Mouse (Mus musculus) forebrain, embryonic 11.5 days (tissue): ENCODE data around the gene Tgtp1. TPM values are rescaled to one million over a fixed set of nuclear protein-coding genes. Genes with fewer than 3 reads are reported as not detected.
"Not testable (repeated sequence)": the region's sequence is repeated elsewhere in the genome, so short reads cannot be mapped to it uniquely, and the experiment has no call there.

Experiments used
- ATAC-seq: fragments of 200-750 bp; cut with Nextera tagmentation; replicated peaks from 2 replicates; pipeline ENCODE4 v1.8.0; 2017; ENCODE audit warnings: moderate TSS enrichment; ENCODE audit not compliant: low FRiP score
- DNase-seq: peaks from one replicate; pipeline ENCODE4 v3.0.0-alpha.2; 2017; ENCODE audit warnings: low spot score
- H3K27ac ChIP-seq: fragments of 300-500 bp; sonication (generic); 2 replicates; pipeline ENCODE4 v1.5.1; 2014; ENCODE audit warnings: low read depth, low read length
- H3K27me3 ChIP-seq: fragments of 300-500 bp; sonication (generic); 2 replicates; pipeline ENCODE4 v1.6.1; 2014; ENCODE audit warnings: mild to moderate bottlenecking, low read length, mixed read lengths; ENCODE audit not compliant: control insufficient read depth, insufficient read depth
- H3K36me3 ChIP-seq: fragments of 300-500 bp; sonication (generic); 2 replicates; pipeline ENCODE4 v1.6.1; 2014; ENCODE audit warnings: mild to moderate bottlenecking, low read length, moderate library complexity, mixed read lengths; ENCODE audit not compliant: control insufficient read depth, insufficient read depth
- H3K4me1 ChIP-seq: fragments of 300-500 bp; sonication (generic); replicated peaks from 2 replicates; pipeline ENCODE4 v1.6.1; 2014; ENCODE audit warnings: low read length, mixed read lengths; ENCODE audit not compliant: control insufficient read depth, insufficient read depth
- H3K4me2 ChIP-seq: fragments of 300-500 bp; sonication (generic); 2 replicates; pipeline ENCODE4 v1.6.1; 2014; ENCODE audit warnings: low read depth, mild to moderate bottlenecking, low read length, moderate library complexity, mixed read lengths; ENCODE audit not compliant: severe bottlenecking
- H3K4me3 ChIP-seq: fragments of 300-500 bp; sonication (generic); 2 replicates; pipeline ENCODE4 v1.5.1; 2014; ENCODE audit warnings: low read depth, low read length
- H3K9ac ChIP-seq: fragments of 300-500 bp; sonication (generic); 2 replicates; pipeline ENCODE4 v1.6.1; 2014; ENCODE audit warnings: low read length
- H3K9me3 ChIP-seq: fragments of 300-500 bp; sonication (generic); 2 replicates; pipeline ENCODE4 v1.6.1; 2016; ENCODE audit warnings: low read length, mixed read lengths; ENCODE audit not compliant: control insufficient read depth
- WGBS: fragments of 180-500 bp; shearing (Covaris S2); extraction: QIAGEN DNeasy Blood & Tissue Kit; methylation state at CpG from one replicate; pipeline ENCODE4 v1.1.7; 2014; 5-methylcytosine and 5-hydroxymethylcytosine counted together
- polyA plus RNA-seq: library from polyadenylated mRNA; unstranded; fragments of >200 nt; fragmentation: Nextera tagmentation; extraction: Ambion mirVana; gene quantifications from 2 replicates; pipeline ENCODE4 v1.2.1, GENCODE M21; 2014

Gene Tgtp1
- polyA plus RNA-seq, 1 experiment from 2014 or later = not detected

- not testable (repeated sequence) for H3K4me3 ChIP-seq, H3K9ac ChIP-seq, H3K27ac ChIP-seq, H3K4me1 ChIP-seq, H3K4me2 ChIP-seq, DNase-seq, H3K9me3 ChIP-seq, H3K36me3 ChIP-seq, H3K27me3 ChIP-seq, ATAC-seq
- no CpG with 5 or more reads among the region's 3 CpGs for WGBS
Observed at GRCm38 (mm10) chr11:48982848-48983247, 11.1 kb downstream of the Tgtp1 start.

- not testable (repeated sequence) for DNase-seq, ATAC-seq, H3K9me3 ChIP-seq, H3K9ac ChIP-seq, H3K4me1 ChIP-seq, H3K36me3 ChIP-seq, H3K27me3 ChIP-seq, H3K27ac ChIP-seq, H3K4me2 ChIP-seq, H3K4me3 ChIP-seq
- no CpG with 5 or more reads among the region's 5 CpGs for WGBS
Observed at GRCm38 (mm10) chr11:48980052-48980451, 13.9 kb downstream of the Tgtp1 start.

GRCm38 (mm10) chr11:48979251-48979650 lies 14.7 kb downstream of the Tgtp1 start, which contains the start of gene 9930111J21Rik1:
TSS of gene 9930111J21Rik1 (minus strand) at chr11:48979398.
- H3K27ac ChIP-seq, DNase-seq, H3K9me3 ChIP-seq, H3K4me1 ChIP-seq, H3K36me3 ChIP-seq, H3K4me2 ChIP-seq, H3K9ac ChIP-seq, ATAC-seq, H3K27me3 ChIP-seq, H3K4me3 ChIP-seq: not testable (repeated sequence)
- no CpG with 5 or more reads among the region's 3 CpGs for WGBS

GRCm38 (mm10) chr11:48978240-48978939 lies 15.6 kb downstream of the Tgtp1 start, which contains the start of gene Olfr56:
TSS of gene Olfr56 (plus strand) at chr11:48978889.
- not testable (repeated sequence) for H3K27me3 ChIP-seq, DNase-seq, H3K4me1 ChIP-seq, H3K36me3 ChIP-seq, H3K4me3 ChIP-seq, H3K9ac ChIP-seq, H3K9me3 ChIP-seq, H3K27ac ChIP-seq, ATAC-seq, H3K4me2 ChIP-seq
- no CpG with 5 or more reads among the region's 1 CpGs for WGBS

- not testable (repeated sequence) for H3K9me3 ChIP-seq, H3K36me3 ChIP-seq, H3K27ac ChIP-seq, DNase-seq, H3K4me3 ChIP-seq, H3K4me1 ChIP-seq, ATAC-seq, H3K4me2 ChIP-seq, H3K27me3 ChIP-seq, H3K9ac ChIP-seq
- WGBS = no CpG with 5 or more reads among the region's 1 CpGs
Observed at GRCm38 (mm10) chr11:48974686-48975085, 19.3 kb downstream of the Tgtp1 start.

GRCm38 (mm10) chr11:48946090-48946489 lies 47.9 kb downstream of the Tgtp1 start, which contains the start of gene Psme2b:
TSS of gene Psme2b (minus strand) at chr11:48946190.
- H3K9ac ChIP-seq = not testable (repeated sequence)

GRCm38 (mm10) chr11:48939286-48939685 lies 54.7 kb downstream of the Tgtp1 start:
- H3K4me3 ChIP-seq, H3K4me2 ChIP-seq, H3K36me3 ChIP-seq, H3K4me1 ChIP-seq, ATAC-seq, H3K27ac ChIP-seq, DNase-seq, H3K27me3 ChIP-seq, H3K9ac ChIP-seq, H3K9me3 ChIP-seq: not testable (repeated sequence)

More at GRCm38 (mm10) chr11:48946090-48946489, 47.9 kb downstream of the Tgtp1 start, which contains the start of gene Psme2b:
- not testable (repeated sequence) for H3K27ac ChIP-seq, H3K4me2 ChIP-seq, DNase-seq, ATAC-seq, H3K4me1 ChIP-seq, H3K27me3 ChIP-seq, H3K4me3 ChIP-seq, H3K36me3 ChIP-seq, H3K9me3 ChIP-seq
- WGBS = 94% methylated on average over 6 of the region's 6 CpGs
